Mouse (Mus musculus) stomach, embryonic 15.5 days (tissue): ENCODE measurements around the gene Gjb1. TPM values are rescaled to one million over a fixed set of nuclear protein-coding genes. Genes with fewer than 3 reads are reported as not detected.
"Not testable (repeated sequence)": the region's sequence is repeated elsewhere in the genome, so short reads cannot be mapped to it uniquely, and the experiment has no call there.

Experiments used
- ATAC-seq: fragments of 200-750 bp; cut with Nextera tagmentation; 2 replicates; pipeline ENCODE4 v1.8.0; 2017; ENCODE audit warnings: low read depth, moderate number of reproducible peaks, moderate TSS enrichment; ENCODE audit not compliant: insufficient read depth, low FRiP score
- H3K27ac ChIP-seq: fragments of 300-500 bp; sonication (generic); 2 replicates; pipeline ENCODE4 v1.5.1; 2015; ENCODE audit warnings: mild to moderate bottlenecking, inconsistent platforms
- H3K27me3 ChIP-seq: fragments of 300-500 bp; sonication (generic); replicated peaks from 2 replicates; pipeline ENCODE4 v1.6.1; 2015; ENCODE audit warnings: inconsistent platforms
- H3K36me3 ChIP-seq: fragments of 300-500 bp; sonication (generic); 2 replicates; pipeline ENCODE4 v1.6.1; 2015; ENCODE audit warnings: inconsistent platforms
- H3K4me1 ChIP-seq: fragments of 300-500 bp; sonication (generic); 2 replicates; pipeline ENCODE4 v1.6.1; 2015; ENCODE audit warnings: inconsistent platforms
- H3K4me2 ChIP-seq: fragments of 300-500 bp; sonication (generic); 2 replicates; pipeline ENCODE4 v1.6.1; 2015; ENCODE audit warnings: mild to moderate bottlenecking, inconsistent platforms
- H3K4me3 ChIP-seq: fragments of 300-500 bp; sonication (generic); replicated peaks from 2 replicates; pipeline ENCODE4 v1.5.1; 2015; ENCODE audit warnings: inconsistent platforms
- H3K9ac ChIP-seq: fragments of 300-500 bp; sonication (generic); 2 replicates; pipeline ENCODE4 v1.6.1; 2015; ENCODE audit warnings: inconsistent platforms
- H3K9me3 ChIP-seq: fragments of 300-500 bp; sonication (generic); 2 replicates; pipeline ENCODE4 v1.6.1; 2016; ENCODE audit warnings: inconsistent platforms
- WGBS: fragments of 180-500 bp; shearing (Covaris S2); methylation state at CpG from one replicate; pipeline ENCODE4 v1.1.7; 2015; 5-methylcytosine and 5-hydroxymethylcytosine counted together
- polyA plus RNA-seq: library from polyadenylated mRNA; unstranded; fragments of >200 nt; fragmentation: Nextera tagmentation; extraction: Ambion mirVana; gene quantifications from 2 replicates; pipeline ENCODE4 v1.2.1, GENCODE M21; 2015

Gene Gjb1
- polyA plus RNA-seq = 29.2 and 32.0 TPM in 2 replicates

DNA sequence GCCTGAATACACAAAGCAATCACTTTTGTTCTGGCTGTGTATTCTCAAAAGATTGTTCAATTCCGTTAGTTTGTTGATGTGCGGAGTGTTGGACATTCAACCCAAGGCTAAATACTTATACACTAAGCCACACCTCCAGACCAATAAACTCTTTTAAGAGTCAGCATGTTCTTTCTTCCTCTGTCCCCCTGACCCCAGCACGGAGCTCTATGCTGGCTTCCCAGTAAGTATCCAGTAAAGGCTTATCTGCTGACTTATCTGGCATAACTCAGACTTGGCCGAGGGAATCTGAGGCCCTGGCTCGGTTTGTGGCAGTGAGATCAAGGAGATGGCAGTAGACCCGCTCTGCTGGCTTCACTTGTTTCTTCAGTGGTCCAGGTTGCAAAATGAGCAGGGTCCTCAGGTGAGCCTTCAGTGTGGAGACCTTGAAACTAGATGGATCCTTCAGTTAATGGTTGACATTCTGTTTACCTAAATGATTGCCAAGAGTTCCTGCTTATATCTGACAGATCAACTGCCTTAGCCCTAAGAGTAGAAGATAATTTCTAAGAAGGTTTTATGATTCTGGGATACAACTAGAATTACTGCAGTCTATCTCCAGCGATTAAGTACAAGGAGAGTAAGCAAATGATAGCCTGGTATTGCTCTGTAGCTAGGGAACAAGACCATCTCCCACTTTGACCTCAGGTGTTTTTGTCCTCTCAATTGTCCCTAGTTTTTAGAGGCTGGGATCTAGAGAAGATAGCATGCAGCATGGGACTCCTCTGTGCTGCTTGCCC, at the start of gene Gjb1:
Gene Gjb1, plus strand, starts transcription at position 189 of the 779 bp plus-strand sequence.
- Histone ChIP-seq H3K9ac (no peak within 1 kb of the TSS), H3K36me3 (no peaks in the 10 kb centered on the region), H3K27me3 (no peaks in the 10 kb centered on the region), H3K9me3 (no peaks in the 10 kb centered on the region), H3K4me2 (no peak within 1 kb of the TSS), H3K4me1 (no peaks in the 10 kb centered on the region), H3K4me3 (0 out of 2 replicates have a peak within 1 kb of the TSS, but pooled peaks have one; percentile 6), H3K27ac (no peak within 1 kb of the TSS)
- ATAC-seq = no peak
- WGBS = 65% methylated on average over 7 of the region's 7 CpGs

DNA sequence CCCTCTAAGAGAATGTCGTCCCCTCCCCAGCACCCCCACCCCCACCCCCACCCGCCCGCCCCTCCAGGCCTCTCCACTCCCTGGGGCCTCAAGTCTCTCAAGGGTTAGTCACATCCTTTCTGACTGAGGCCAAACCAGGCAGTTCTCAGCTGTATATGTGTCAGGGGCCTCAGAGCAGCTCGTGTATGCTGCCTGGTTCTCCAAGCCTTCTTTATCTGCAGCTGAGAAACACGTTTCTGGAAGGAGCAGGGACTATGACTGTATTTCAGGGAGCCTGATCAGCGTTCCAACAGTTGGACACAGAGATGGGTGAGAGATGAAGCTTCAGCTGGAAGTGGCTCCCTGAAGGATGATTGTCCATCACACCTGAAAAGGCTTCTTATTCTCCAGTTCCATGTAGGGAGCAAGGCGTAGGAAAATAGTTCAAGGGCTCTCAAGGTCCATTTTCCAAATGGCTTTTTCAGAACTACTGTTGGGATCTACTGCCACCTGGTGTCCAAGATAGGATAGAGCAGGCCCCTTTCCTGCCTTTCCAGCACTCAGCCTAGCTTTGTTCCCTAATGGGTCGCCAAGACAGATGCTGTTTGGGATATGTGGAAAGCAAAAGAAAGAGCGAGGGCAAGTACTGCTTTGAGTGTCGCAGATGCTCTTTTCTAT, 46.7 kb upstream of the Gjb1 start:
- 32% methylated on average over 10 of the region's 10 CpGs for WGBS
- Histone ChIP-seq H3K9me3 (no peaks in the 10 kb centered on the region), H3K4me3 (no peak overlapping the region), H3K27me3 (no peaks in the 10 kb centered on the region), H3K4me2 (no peak overlapping the region), H3K27ac (peak overlapping the region; percentile 71), H3K4me1 (no peaks in the 10 kb centered on the region), H3K36me3 (no peaks in the 10 kb centered on the region), H3K9ac (no peak overlapping the region)
- ATAC-seq = no peak

DNA sequence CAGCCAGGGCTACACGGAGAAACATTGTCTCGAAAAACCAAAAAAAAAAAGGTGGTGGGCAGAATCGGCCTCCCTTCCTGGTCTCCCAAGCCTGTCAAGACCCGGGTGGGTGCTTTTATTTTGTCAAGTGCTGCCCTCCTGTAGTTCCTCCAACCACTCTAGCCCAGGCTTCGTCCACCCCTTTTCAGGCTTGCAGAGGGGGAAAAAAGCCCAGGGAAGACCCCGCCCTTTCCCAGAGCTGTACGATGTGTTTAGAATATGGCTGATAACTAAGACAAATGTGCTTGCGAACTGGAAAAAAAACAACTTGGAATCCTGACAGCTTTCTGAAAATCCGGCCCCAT, 44.2 kb upstream of the Gjb1 start:
- peak overlapping the region; percentile 85 for H3K27ac ChIP-seq
- no peaks in the 10 kb centered on the region for H3K9me3 ChIP-seq
- whole genome bisulfite sequencing = 40% methylated on average over 9 of the region's 9 CpGs
- H3K36me3 ChIP-seq = no peaks in the 10 kb centered on the region
- no peaks in the 10 kb centered on the region for H3K27me3 ChIP-seq
- ATAC-seq = peak; percentile 41
- H3K9ac ChIP-seq = no peak overlapping the region
- no peaks in the 10 kb centered on the region for H3K4me1 ChIP-seq
- H3K4me2 ChIP-seq = peak overlapping the region; percentile 38
- peak overlapping the region; percentile 18; the same call in 1 of the 2 replicates for H3K4me3 ChIP-seq

DNA sequence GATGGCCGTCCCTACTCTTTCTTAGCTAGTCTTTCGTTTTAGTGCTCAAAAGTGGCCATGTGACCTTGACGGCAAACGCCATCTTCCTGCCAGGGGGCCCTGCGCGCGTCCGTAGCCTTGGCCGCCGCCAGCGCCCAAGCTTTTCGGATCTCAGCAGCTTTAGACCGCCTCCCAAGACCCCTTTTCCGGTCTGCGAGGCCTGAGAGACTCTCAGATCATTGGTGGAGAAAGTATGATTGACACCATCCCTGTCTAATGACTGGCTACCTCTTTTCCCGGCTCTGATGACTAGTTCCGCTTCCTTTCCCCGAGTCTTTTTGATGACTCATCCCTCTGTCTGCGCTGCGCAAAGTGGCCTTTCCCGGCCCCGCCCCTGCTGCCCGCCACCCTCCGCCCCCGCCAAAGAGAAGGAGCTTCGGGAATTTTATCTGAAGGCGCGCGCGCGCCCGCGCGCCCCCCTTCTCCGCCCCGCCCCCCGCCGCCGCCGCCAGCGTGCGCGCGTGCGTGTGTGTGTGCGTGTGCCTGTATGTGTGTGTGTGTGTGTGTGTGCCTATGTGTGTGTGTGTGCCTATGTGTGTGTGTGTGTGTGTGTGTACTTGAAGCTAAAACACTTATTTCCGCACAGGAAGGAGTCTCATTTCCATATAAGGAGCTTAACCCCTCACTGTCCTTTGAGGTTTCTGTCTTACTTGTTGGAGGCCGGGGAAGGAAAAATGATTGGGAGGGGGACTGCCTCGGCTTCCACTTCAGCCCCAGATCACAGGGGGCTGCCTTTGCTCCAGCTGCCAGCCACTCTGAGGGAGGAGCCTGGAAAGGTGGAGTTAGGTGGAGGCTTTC, 43.6 kb upstream of the Gjb1 start:
- Histone ChIP-seq H3K4me1 (no peaks in the 10 kb centered on the region), H3K9ac (no peak overlapping the region), H3K36me3 (no peaks in the 10 kb centered on the region), H3K27ac (peak overlapping the region; percentile 85), H3K9me3 (no peaks in the 10 kb centered on the region), H3K27me3 (no peaks in the 10 kb centered on the region), H3K4me3 (peak overlapping the region; percentile 41), H3K4me2 (peak overlapping the region; percentile 53)
- 11% methylated on average over 39 of the region's 49 CpGs for WGBS
- ATAC-seq = peak; percentile 98

DNA sequence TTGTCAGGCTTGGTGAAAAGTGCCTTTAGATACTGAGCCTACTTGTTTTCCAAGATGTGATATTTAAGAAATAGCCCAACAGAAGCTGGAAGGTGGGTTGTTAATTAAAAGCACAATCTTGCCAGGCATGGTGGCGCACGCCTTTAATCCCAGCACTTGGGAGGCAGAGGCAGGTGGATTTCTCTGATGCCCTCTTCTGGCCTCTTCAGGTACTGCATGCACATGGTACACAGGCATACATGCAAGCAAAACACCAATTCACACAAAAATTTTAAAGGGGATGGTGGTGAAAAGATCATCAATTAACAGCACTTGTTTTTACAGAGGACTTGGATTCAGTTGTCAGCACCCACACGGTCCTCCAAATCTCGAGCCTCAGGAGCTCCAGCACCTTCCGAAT, 41.6 kb upstream of the Gjb1 start:
- WGBS = 89% methylated on average over 5 of the region's 5 CpGs
- Histone ChIP-seq H3K27me3 (no peaks in the 10 kb centered on the region), H3K27ac (no peak overlapping the region), H3K36me3 (no peaks in the 10 kb centered on the region), H3K4me2 (no peak overlapping the region), H3K4me3 (no peak overlapping the region), H3K9ac (no peak overlapping the region), H3K4me1 (no peaks in the 10 kb centered on the region), H3K9me3 (no peaks in the 10 kb centered on the region)
- no peak for ATAC-seq

DNA sequence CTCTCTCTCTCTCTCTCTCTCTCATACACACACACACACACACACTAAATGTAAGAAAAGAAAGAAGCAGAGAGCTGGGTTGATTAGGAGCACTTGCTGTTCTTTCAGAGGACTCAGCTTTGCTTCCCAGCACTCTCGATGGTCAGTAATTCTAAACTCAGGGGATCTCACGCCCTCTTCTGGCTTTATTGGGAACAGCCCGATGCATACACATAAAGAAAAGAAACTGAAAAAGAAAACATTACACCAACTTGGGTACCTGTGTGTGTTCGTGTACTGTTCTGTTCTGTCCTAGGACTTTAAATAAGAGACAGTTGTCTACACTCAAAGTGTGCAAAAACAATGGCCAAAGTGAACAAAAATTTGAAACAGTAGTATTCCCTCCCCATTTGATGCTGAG, 37.5 kb upstream of the Gjb1 start:
- Histone ChIP-seq H3K9ac (no peak overlapping the region), H3K27ac (no peak overlapping the region), H3K9me3 (no peaks in the 10 kb centered on the region), H3K4me3 (no peak overlapping the region), H3K27me3 (no peaks in the 10 kb centered on the region), H3K36me3 (no peaks in the 10 kb centered on the region), H3K4me2 (no peak overlapping the region), H3K4me1 (no peaks in the 10 kb centered on the region)
- 55% methylated on average over 4 of the region's 4 CpGs for WGBS
- no peak for ATAC-seq

DNA sequence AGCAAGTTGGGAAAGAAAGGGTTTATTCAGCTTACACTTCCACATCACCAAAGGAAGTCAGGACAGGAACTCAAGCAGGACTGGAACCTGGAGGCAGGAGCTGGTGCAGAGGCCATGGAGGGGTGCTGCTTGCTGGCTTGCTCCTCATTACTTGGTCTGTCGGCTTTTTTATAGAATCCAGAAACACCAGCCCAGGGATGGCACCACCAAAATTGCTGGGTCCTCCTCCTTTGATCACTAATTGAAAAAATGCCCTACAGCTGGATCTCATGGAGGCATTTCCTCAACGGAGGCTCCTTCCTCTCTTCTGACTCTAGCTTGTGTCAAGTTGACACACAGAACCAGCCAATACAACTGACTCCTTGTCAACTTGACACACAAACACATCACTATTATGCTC, 33.3 kb upstream of the Gjb1 start:
- not testable (repeated sequence) for H3K9me3 ChIP-seq, H3K4me1 ChIP-seq, ATAC-seq, H3K27ac ChIP-seq, H3K4me3 ChIP-seq, H3K4me2 ChIP-seq, H3K9ac ChIP-seq, H3K36me3 ChIP-seq, H3K27me3 ChIP-seq
- WGBS = 63% methylated on average over 2 of the region's 2 CpGs

DNA sequence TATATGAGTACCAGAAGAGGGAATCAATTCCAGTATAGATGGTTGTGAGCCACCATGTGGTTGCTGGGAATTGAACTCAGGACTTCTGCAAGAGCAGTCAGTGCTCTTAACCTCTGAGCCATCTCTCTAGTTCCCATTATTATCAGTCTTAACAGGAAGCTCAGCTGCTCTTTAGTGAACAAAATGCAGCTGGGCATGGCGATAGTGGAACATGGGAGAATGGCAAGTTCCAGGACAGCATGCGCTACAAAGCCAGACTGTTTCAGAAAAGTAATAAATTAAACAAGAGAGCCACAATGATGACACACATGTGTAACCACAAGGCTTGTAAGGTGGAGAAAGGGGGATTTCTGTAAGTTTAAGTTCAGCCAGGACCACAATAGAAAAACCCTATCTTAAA, 30.7 kb upstream of the Gjb1 start:
- Histone ChIP-seq H3K27ac (no peak overlapping the region), H3K4me2 (no peak overlapping the region), H3K4me1 (no peaks in the 10 kb centered on the region), H3K36me3 (no peaks in the 10 kb centered on the region), H3K9ac (no peak overlapping the region), H3K4me3 (no peak overlapping the region), H3K27me3 (no peaks in the 10 kb centered on the region), H3K9me3 (no peaks in the 10 kb centered on the region)
- 84% methylated on average over 2 of the region's 2 CpGs for WGBS
- ATAC-seq = no peak

DNA sequence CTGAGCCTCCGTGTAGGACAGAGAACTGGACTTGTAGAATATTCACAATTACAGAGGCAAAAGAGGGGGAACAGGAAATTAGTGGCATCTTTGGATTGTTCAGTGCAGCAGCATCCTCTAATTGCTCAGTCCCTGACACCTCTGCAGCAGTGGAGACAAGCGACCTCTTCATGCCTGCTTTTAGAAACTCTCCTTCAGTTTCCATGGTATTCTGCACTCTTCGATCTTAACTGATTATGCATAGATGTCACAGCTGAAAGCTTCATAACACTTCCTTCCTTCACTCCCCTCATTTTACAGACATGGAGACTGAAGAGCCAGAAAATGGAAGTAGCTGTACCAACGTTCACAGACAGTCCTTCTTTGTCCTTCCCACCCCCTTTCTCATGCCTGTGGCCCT, 29.7 kb upstream of the Gjb1 start:
- no peak overlapping the region for H3K27ac ChIP-seq
- H3K36me3 ChIP-seq = no peaks in the 10 kb centered on the region
- H3K4me3 ChIP-seq = no peak overlapping the region
- no peaks in the 10 kb centered on the region for H3K27me3 ChIP-seq
- WGBS = 58% methylated on average over 4 of the region's 4 CpGs
- ATAC-seq = no peak
- no peak overlapping the region for H3K4me2 ChIP-seq
- no peaks in the 10 kb centered on the region for H3K4me1 ChIP-seq
- no peak overlapping the region for H3K9ac ChIP-seq
- H3K9me3 ChIP-seq = no peaks in the 10 kb centered on the region

DNA sequence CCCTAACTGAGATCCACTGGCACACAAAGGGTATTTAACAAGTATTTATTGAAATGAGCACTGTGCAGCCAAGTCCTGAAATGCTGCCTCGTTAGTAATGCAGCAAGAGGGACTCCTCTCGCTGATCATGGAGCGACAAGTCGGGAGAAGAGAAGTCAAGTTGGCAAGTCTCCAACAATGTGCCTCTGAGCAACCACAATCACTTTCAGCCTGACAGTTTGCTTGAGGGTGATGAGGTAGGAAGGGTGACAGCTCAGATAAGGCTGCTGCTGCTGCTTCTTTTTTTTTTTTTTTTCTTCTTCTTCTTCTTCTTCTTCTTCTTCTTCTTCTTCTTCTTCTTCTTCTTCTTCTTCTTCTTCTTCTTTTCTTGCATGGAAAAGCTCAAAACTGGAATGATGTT, 25.0 kb upstream of the Gjb1 start:
- WGBS = 53% methylated on average over 4 of the region's 4 CpGs
- no peak overlapping the region for H3K4me3 ChIP-seq
- H3K9me3 ChIP-seq = no peaks in the 10 kb centered on the region
- no peak for ATAC-seq
- no peaks in the 10 kb centered on the region for H3K36me3 ChIP-seq
- H3K27me3 ChIP-seq = no peaks in the 10 kb centered on the region
- no peak overlapping the region for H3K4me2 ChIP-seq
- H3K27ac ChIP-seq = no peak overlapping the region
- no peak overlapping the region for H3K9ac ChIP-seq
- no peaks in the 10 kb centered on the region for H3K4me1 ChIP-seq

DNA sequence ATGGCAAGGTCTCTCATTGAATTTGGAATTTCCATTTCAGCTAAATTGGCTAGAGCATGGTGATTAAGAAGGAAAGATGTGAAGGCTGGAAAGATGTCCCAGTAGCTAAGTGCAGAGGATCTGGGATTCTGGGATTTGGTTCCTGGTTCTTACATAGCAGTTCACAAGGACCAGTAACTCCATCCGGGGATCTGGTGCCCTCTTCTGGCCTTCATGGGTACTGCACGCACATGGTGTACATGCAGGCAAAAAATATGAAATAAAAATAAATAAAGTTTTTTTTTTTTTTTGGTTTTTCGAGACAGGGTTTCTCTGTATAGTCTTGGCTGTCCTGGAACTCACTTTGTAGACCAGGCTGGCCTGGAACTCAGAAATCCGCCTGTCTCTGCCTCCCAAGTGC, 17.3 kb upstream of the Gjb1 start:
- ATAC-seq, H3K9me3 ChIP-seq, H3K4me1 ChIP-seq: not testable (repeated sequence)

DNA sequence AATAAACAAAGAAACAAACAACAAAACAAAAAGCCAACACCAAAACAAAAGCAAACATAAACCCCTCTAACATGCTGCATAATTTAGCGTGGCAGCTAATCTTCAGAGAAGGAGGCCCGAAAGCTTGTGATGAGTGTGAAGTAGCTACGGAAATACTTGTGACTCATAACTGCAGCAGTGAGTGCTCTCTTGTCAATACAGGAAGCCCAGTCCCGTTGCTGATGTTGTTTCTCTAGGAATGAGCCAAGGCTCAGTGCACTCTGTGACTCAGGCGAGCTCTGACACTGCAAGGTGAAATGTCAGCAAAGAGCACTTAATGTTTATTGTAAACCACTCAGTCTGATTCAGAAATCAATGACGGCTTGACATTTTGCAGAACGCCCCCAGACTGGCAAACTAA, 7.2 kb upstream of the Gjb1 start:
- Histone ChIP-seq H3K4me2 (no peak overlapping the region), H3K4me3 (no peak overlapping the region), H3K9me3 (no peaks in the 10 kb centered on the region), H3K27ac (no peak overlapping the region), H3K27me3 (no peaks in the 10 kb centered on the region), H3K4me1 (no peaks in the 10 kb centered on the region), H3K36me3 (no peaks in the 10 kb centered on the region), H3K9ac (no peak overlapping the region)
- 43% methylated on average over 7 of the region's 7 CpGs for WGBS
- no peak for ATAC-seq

More for the DNA sequence above, 17.3 kb upstream of the Gjb1 start:
- 63% methylated on average over 4 of the region's 4 CpGs for WGBS
- not testable (repeated sequence) for H3K4me3 ChIP-seq, H3K27ac ChIP-seq, H3K27me3 ChIP-seq, H3K9ac ChIP-seq, H3K36me3 ChIP-seq, H3K4me2 ChIP-seq
